Mouse (Mus musculus) brain, embryonic 14.5 days (tissue): ENCODE data around the gene Sstr3.

Experiments used
- CTCF ChIP-seq: fragments of 200-500 bp; IDR thresholded peaks from 2 replicates; pipeline ENCODE4 v1.5.1; 2012; ENCODE audit warnings: inconsistent platforms, mild to moderate bottlenecking, moderate library complexity, borderline replicate concordance; ENCODE audit not compliant: insufficient read depth, insufficient read length; ENCODE audit errors: extremely low read depth
- POLR2A ChIP-seq: fragments of 200-500 bp; IDR thresholded peaks from 2 replicates; pipeline ENCODE4 v1.6.1; 2012; ENCODE audit warnings: mild to moderate bottlenecking, inconsistent platforms, borderline replicate concordance; ENCODE audit not compliant: poor library complexity, insufficient read depth, insufficient read length, severe bottlenecking; ENCODE audit errors: extremely low read depth

GRCm38 (mm10) chr15:78529428-78529990 lies 15.0 kb downstream of the Sstr3 start:
- TF ChIP-seq POLR2A = no peak
- no peak for TF ChIP-seq CTCF
